Mouse (Mus musculus): Measurements from ENCODE around the gene Rhebl1. TPM values are rescaled to one million over a fixed set of nuclear protein-coding genes. Genes with fewer than 3 reads are reported as not detected.
"Not testable (repeated sequence)": the region's sequence is repeated elsewhere in the genome, so short reads cannot be mapped to it uniquely, and the experiment has no call there.

Gene Rhebl1
- 9.5 and 11.4 TPM in 2 replicates for polyA plus RNA-seq (2014; fragmentation: Nextera tagmentation; extraction: Ambion mirVana)

DNA sequence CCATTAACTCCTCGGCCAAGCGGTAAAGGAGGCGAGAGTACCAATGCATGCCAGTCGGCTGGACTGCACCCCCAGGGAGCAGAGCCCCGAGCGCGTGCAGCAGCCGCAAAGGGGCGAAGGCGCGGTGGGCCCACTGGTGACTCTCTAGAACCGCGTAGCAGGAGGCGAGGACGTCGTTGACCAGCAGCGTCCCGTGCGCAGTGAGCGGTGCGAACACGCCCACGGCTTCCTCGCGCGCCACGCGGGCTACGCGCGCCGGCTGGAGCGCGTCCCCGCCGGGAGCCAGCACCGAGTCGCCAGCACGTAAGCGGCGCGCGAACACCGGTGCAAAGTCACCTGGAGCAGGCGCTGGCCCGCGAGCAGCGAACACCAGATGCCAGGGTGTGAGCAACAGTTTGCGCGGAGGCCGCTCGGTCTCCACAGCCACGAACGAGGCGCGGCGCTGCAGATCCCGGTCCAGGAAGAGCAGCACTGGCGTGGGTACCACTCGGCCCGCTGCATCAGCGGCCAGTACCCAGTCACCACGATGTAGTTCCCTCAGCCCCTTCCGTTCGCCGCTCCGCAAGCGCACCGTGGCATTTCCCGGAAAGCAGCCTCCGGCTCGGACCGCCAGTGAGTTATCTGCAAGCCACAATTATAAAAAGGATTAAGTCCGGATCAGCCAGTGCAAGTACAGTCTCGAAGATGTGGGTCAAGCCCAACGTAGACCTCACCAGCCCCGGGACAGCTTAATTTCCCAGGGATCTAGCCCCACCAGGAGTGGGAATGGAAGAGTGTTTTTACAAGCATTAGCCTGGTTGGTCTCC lies at the start of gene Rhebl1:
Gene Rhebl1 (minus strand): TSS at position 601 of the 806 bp plus-strand sequence.
- peaks cover 81% of the 10 kb centered on the region for H3K27me3 ChIP-seq (replicated peaks; ENCODE audit: control insufficient read depth, insufficient read depth, low read length)
- H3K4me2 ChIP-seq (ENCODE audit: low read length) = peak within 1 kb of the TSS; percentile 99
- H3K9ac ChIP-seq (ENCODE audit: low read length) = peak within 1 kb of the TSS; percentile 43
- H3K4me3 ChIP-seq (ENCODE audit: low read depth, low read length) = peak within 1 kb of the TSS; percentile 52
- no peaks in the 10 kb centered on the region for H3K9me3 ChIP-seq (ENCODE audit: control insufficient read depth, low read length)
- under 1% methylated on average over 77 of the region's 77 CpGs for WGBS
- H3K36me3 ChIP-seq (ENCODE audit: control insufficient read depth, insufficient read depth, low read length) = no peaks in the 10 kb centered on the region
- DNase-seq (ENCODE audit: low spot score) = peak; percentile 79
- no peak within 1 kb of the TSS for H3K27ac ChIP-seq (ENCODE audit: low read depth)
- H3K4me1 ChIP-seq (replicated peaks; ENCODE audit: control insufficient read depth, insufficient read depth, low read length) = peaks cover 21% of the 10 kb centered on the region
- peak; percentile 6; the same call in 1 of the 2 replicates for ATAC-seq (replicated peaks; ENCODE audit: low FRiP score, low TSS enrichment, low read depth)

DNA sequence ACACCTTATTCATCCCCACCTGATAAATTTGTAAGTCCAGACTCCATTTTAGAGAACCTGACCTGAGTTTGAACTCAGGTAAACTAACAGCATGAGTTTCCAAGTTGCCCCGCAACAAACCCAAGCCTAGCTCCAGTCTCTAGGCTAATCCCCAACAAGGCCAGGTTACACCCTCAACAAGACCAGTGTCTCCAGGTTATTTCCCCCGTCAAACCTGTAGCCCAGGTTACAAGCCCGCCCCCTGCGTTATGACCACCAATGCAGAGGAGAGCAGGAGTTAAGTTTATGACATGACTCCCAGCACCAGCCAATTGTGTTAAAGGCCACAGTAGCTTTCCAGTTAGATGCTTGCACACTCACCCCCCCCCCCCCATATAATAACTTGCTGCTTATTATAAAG lies 48.8 kb upstream of the Rhebl1 start:
- Histone ChIP-seq H3K4me1 (replicated peaks; ENCODE audit: control insufficient read depth, insufficient read depth, low read length) (no peaks in the 10 kb centered on the region), H3K4me3 (ENCODE audit: low read depth, low read length) (no peak overlapping the region), H3K9me3 (ENCODE audit: control insufficient read depth, low read length) (no peaks in the 10 kb centered on the region), H3K36me3 (ENCODE audit: control insufficient read depth, insufficient read depth, low read length) (no peaks in the 10 kb centered on the region), H3K4me2 (ENCODE audit: low read length) (no peak overlapping the region), H3K27me3 (replicated peaks; ENCODE audit: control insufficient read depth, insufficient read depth, low read length) (no peaks in the 10 kb centered on the region), H3K27ac (ENCODE audit: low read depth) (no peak overlapping the region), H3K9ac (ENCODE audit: low read length) (no peak overlapping the region)
- 0 out of 2 replicates have a peak, but pooled peaks have one; percentile 20 for ATAC-seq (replicated peaks; ENCODE audit: low FRiP score, low TSS enrichment, low read depth)
- WGBS = 48% methylated on average over 4 of the region's 4 CpGs
- DNase-seq (ENCODE audit: low spot score) = no peak

DNA sequence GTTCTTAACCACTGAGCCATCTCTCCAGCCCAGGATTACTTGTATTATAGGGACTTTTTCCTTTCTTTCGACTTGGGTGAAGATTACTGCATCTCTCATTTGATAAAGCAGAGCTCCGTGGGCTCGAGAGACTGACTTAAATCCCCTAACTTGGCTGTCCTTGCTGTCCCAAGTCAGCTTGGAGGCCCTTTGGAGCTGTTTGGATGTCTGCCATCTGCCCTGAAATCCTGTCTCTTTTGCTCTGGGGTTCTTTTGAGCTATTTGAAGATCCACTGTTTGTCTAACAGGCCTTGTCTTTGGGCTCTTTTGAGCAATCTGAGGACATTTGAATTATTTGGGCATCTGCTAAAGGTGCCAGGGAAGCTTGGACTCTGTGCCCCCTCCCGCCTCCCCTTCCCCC lies 47.7 kb upstream of the Rhebl1 start:
- DNase-seq (ENCODE audit: low spot score) = no peak
- no peak overlapping the region for H3K4me3 ChIP-seq (ENCODE audit: low read depth, low read length)
- no peaks in the 10 kb centered on the region for H3K4me1 ChIP-seq (replicated peaks; ENCODE audit: control insufficient read depth, insufficient read depth, low read length)
- H3K4me2 ChIP-seq (ENCODE audit: low read length) = no peak overlapping the region
- no peaks in the 10 kb centered on the region for H3K27me3 ChIP-seq (replicated peaks; ENCODE audit: control insufficient read depth, insufficient read depth, low read length)
- H3K36me3 ChIP-seq (ENCODE audit: control insufficient read depth, insufficient read depth, low read length) = no peaks in the 10 kb centered on the region
- no peak overlapping the region for H3K9ac ChIP-seq (ENCODE audit: low read length)
- WGBS = 85% methylated on average over 4 of the region's 4 CpGs
- no peaks in the 10 kb centered on the region for H3K9me3 ChIP-seq (ENCODE audit: control insufficient read depth, low read length)
- ATAC-seq (replicated peaks; ENCODE audit: low FRiP score, low TSS enrichment, low read depth) = no peak
- H3K27ac ChIP-seq (ENCODE audit: low read depth) = no peak overlapping the region

DNA sequence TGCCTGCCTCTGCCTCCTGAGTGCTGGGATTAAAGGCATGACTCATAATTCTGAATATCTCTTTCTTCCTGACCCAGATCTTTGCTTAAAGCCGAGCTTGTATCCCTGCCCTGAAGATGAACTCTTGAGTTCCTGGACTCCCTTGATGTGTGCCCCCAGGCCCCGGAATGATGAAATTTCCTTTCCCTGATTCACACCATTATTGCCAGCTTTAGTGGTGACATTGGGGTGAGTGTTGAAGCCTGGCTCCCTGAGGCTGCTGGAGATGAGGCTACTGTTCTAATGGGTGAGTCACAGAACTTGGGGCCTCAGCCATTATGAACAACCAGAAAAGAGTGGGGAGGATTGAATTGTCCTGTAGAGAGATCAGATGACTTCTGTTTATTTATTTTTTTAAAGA lies 47.2 kb upstream of the Rhebl1 start:
- DNase-seq (ENCODE audit: low spot score) (no peak), ATAC-seq (replicated peaks; ENCODE audit: low FRiP score, low TSS enrichment, low read depth) (no peak)
- no peaks in the 10 kb centered on the region for H3K27me3 ChIP-seq (replicated peaks; ENCODE audit: control insufficient read depth, insufficient read depth, low read length)
- H3K9me3 ChIP-seq (ENCODE audit: control insufficient read depth, low read length) = no peaks in the 10 kb centered on the region
- H3K9ac ChIP-seq (ENCODE audit: low read length) = no peak overlapping the region
- no peak overlapping the region for H3K4me2 ChIP-seq (ENCODE audit: low read length)
- H3K27ac ChIP-seq (ENCODE audit: low read depth) = no peak overlapping the region
- WGBS = 65% methylated on average over 2 of the region's 2 CpGs
- H3K36me3 ChIP-seq (ENCODE audit: control insufficient read depth, insufficient read depth, low read length) = no peaks in the 10 kb centered on the region
- H3K4me3 ChIP-seq (ENCODE audit: low read depth, low read length) = no peak overlapping the region
- H3K4me1 ChIP-seq (replicated peaks; ENCODE audit: control insufficient read depth, insufficient read depth, low read length) = no peaks in the 10 kb centered on the region

DNA sequence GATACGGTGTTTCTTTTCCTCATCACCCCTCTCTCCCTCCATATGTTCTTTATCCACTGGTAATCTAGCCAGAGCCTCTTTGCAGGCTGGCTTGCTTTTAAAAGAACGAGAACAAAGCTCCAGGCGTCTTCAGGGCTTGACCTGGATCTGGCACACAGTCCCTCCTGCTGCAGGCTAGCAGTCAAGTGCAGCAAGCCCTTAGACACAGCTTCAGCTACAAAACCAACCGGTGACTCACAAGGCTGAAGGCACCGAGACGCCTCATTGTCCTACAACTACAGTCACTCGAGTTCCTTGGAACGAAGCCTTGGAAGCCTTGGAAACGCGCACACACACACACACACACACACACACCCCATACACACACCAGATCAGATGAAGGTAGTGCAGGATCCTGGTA lies 46.5 kb upstream of the Rhebl1 start:
- DNase-seq (ENCODE audit: low spot score) = no peak
- no peak for ATAC-seq (replicated peaks; ENCODE audit: low FRiP score, low TSS enrichment, low read depth)
- Histone ChIP-seq H3K9ac (ENCODE audit: low read length) (no peak overlapping the region), H3K4me1 (replicated peaks; ENCODE audit: control insufficient read depth, insufficient read depth, low read length) (peaks cover 2% of the 10 kb centered on the region), H3K4me3 (ENCODE audit: low read depth, low read length) (no peak overlapping the region), H3K36me3 (ENCODE audit: control insufficient read depth, insufficient read depth, low read length) (no peaks in the 10 kb centered on the region), H3K9me3 (ENCODE audit: control insufficient read depth, low read length) (no peaks in the 10 kb centered on the region), H3K4me2 (ENCODE audit: low read length) (no peak overlapping the region), H3K27me3 (replicated peaks; ENCODE audit: control insufficient read depth, insufficient read depth, low read length) (no peaks in the 10 kb centered on the region), H3K27ac (ENCODE audit: low read depth) (no peak overlapping the region)
- 83% methylated on average over 10 of the region's 10 CpGs for WGBS

DNA sequence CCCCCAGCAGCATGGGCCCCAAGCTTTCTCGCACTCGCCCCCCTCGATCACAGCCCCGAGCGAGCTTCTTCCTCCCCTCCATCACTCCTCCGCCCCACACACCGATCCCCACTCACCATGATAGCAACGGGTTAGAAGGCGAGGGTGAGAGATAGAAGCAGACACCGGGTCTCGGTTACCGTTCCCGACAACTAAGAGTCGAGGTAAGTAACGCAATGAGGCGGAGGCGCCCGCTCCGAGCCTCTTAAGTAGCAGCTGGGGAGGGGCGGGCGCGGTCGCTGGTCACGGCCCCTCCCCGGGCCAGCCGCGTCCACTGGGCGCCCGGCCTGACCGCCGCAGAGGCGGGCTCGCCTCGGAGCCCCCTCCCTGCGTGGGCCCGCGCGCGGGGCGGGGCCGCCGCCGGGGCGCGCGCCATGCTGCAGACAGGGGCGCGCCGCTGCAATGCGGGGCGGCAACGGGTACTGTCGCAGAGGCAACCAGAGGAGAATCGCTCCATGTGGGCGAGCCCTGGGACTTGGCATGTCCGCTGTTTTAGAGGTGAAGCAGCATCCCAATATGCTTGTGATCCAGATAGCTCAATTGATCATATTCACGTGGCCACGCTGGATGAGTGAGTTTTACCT lies 40.0 kb upstream of the Rhebl1 start, which contains the start of gene Tuba1b:
Gene Tuba1b (minus strand): TSS at position 349 of the 623 bp plus-strand sequence.
- peak within 1 kb of the TSS; percentile 97 for H3K9ac ChIP-seq (ENCODE audit: low read length)
- peak; percentile 90 for DNase-seq (ENCODE audit: low spot score)
- no peaks in the 10 kb centered on the region for H3K27me3 ChIP-seq (replicated peaks; ENCODE audit: control insufficient read depth, insufficient read depth, low read length)
- H3K4me2 ChIP-seq (ENCODE audit: low read length) = peak within 1 kb of the TSS; percentile 99
- peaks cover 14% of the 10 kb centered on the region for H3K36me3 ChIP-seq (ENCODE audit: control insufficient read depth, insufficient read depth, low read length)
- H3K4me1 ChIP-seq (replicated peaks; ENCODE audit: control insufficient read depth, insufficient read depth, low read length) = peaks cover 14% of the 10 kb centered on the region
- peak within 1 kb of the TSS; percentile 96 for H3K27ac ChIP-seq (ENCODE audit: low read depth)
- ATAC-seq (replicated peaks; ENCODE audit: low FRiP score, low TSS enrichment, low read depth) = peak; percentile 94
- under 1% methylated on average over 52 of the region's 58 CpGs for WGBS
- H3K4me3 ChIP-seq (ENCODE audit: low read depth, low read length) = peak within 1 kb of the TSS; percentile 54
- no peaks in the 10 kb centered on the region for H3K9me3 ChIP-seq (ENCODE audit: control insufficient read depth, low read length)

DNA sequence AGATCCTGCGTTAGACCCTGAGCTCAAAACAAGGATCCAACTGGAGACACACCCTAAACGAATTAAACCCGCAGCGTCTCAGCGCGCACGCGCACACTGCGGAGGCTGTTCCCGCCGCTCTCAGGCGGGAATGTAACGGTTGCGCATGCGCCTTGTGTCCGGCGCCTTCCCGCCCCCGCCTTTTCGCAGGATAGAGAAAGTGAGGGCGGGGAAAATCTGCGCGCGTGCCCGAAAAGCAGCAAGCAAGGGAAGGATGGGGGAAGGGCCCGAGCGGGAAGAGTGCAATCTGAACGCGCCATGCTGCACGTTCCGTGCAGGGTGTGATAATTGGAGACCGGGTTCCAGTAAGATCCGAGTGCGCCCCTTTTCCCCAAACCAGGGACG lies 39.5 kb upstream of the Rhebl1 start:
- peak overlapping the region; percentile 99 for H3K4me2 ChIP-seq (ENCODE audit: low read length)
- H3K4me1 ChIP-seq (replicated peaks; ENCODE audit: control insufficient read depth, insufficient read depth, low read length) = peaks cover 14% of the 10 kb centered on the region
- H3K27ac ChIP-seq (ENCODE audit: low read depth) = peak overlapping the region; percentile 96
- H3K4me3 ChIP-seq (ENCODE audit: low read depth, low read length) = peak overlapping the region; percentile 54
- no peaks in the 10 kb centered on the region for H3K27me3 ChIP-seq (replicated peaks; ENCODE audit: control insufficient read depth, insufficient read depth, low read length)
- H3K9ac ChIP-seq (ENCODE audit: low read length) = peak overlapping the region; percentile 97
- H3K36me3 ChIP-seq (ENCODE audit: control insufficient read depth, insufficient read depth, low read length) = peaks cover 14% of the 10 kb centered on the region
- peak; percentile 96 for DNase-seq (ENCODE audit: low spot score)
- under 1% methylated on average over 35 of the region's 35 CpGs for WGBS
- ATAC-seq (replicated peaks; ENCODE audit: low FRiP score, low TSS enrichment, low read depth) = peak; percentile 84
- no peaks in the 10 kb centered on the region for H3K9me3 ChIP-seq (ENCODE audit: control insufficient read depth, low read length)

DNA sequence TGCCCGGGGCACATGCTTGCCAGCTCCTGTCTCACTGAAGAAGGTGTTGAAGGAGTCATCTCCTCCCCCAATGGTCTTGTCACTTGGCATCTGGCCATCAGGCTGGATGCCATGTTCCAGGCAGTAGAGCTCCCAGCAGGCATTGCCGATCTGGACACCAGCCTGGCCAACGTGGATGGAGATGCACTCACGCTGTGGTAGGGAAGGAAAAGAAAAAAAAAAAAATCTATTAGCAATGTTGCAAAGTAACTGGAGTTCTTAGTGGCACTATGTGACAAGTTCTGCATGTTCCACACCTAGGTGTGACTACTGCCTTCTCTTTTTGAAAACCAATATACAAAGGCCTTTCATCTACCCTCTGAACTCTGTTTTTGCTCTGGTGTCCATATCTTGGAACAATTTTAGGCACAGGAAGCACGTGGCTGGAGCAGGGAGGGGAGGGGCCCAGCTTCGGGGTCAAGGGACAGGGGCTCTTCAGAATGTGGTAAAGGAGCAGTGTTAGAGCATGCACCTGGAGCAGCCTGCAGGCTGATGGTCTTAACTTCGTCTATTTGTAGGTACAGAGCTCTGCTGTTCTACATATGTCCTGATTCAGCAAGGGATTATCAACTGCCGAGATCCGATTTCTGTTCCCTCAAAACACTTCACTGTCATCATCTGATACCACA lies 38.8 kb upstream of the Rhebl1 start:
- Histone ChIP-seq H3K4me2 (ENCODE audit: low read length) (peak overlapping the region; percentile 99), H3K27ac (ENCODE audit: low read depth) (peak overlapping the region; percentile 96), H3K4me1 (replicated peaks; ENCODE audit: control insufficient read depth, insufficient read depth, low read length) (peaks cover 14% of the 10 kb centered on the region), H3K4me3 (ENCODE audit: low read depth, low read length) (peak overlapping the region; percentile 54), H3K9ac (ENCODE audit: low read length) (peak overlapping the region; percentile 97), H3K36me3 (ENCODE audit: control insufficient read depth, insufficient read depth, low read length) (peaks cover 14% of the 10 kb centered on the region)
- H3K9me3 ChIP-seq (ENCODE audit: control insufficient read depth, low read length); DNase-seq (ENCODE audit: low spot score); H3K27me3 ChIP-seq (replicated peaks; ENCODE audit: control insufficient read depth, insufficient read depth, low read length): not testable (repeated sequence)
- 0 out of 2 replicates have a peak, but pooled peaks have one; percentile 4 for ATAC-seq (replicated peaks; ENCODE audit: low FRiP score, low TSS enrichment, low read depth)
- 13% methylated on average over 8 of the region's 9 CpGs for WGBS

All from intestine, embryonic 14.5 days (tissue).